47 mouse cellular contexts compared by ENCODE assay signal in genomic region chr17:28886266-28886665, GRCm38 (mm10). TPM values are rescaled to one million over a fixed set of nuclear protein-coding genes. Genes with fewer than 3 reads are reported as not detected.
"Had no signal": no experiment of that assay in that cellular context is flagged by ENCODE, and none has a peak within 500 bp of the region (broad histone marks: within the 10 kb centered on the region; RNA-seq: fewer than 3 reads in every experiment).

No protein-coding gene starts in this region.

- H3K4me2 ChIP-seq: heart, embryonic 11.5 days; heart, embryonic 12.5 days; heart, embryonic 13.5 days; heart, embryonic 15.5 days; hindbrain, embryonic 12.5 days; hindbrain, embryonic 13.5 days; hindbrain, embryonic 14.5 days; hindbrain, embryonic 15.5 days; intestine, embryonic 15.5 days; kidney, embryonic 15.5 days had no signal

- H3K4me1 ChIP-seq: heart, embryonic 15.5 days; hindbrain, embryonic 13.5 days; hindbrain, embryonic 15.5 days; intestine, embryonic 15.5 days had no signal

- H3K27me3 ChIP-seq: hindbrain, embryonic 15.5 days; intestine, embryonic 15.5 days had no signal

- H3K36me3 ChIP-seq: heart, embryonic 10.5 days; heart, embryonic 12.5 days; heart, embryonic 13.5 days; heart, embryonic 15.5 days; hindbrain, embryonic 10.5 days; hindbrain, embryonic 12.5 days; hindbrain, embryonic 13.5 days; hindbrain, embryonic 15.5 days; intestine, embryonic 15.5 days; kidney, embryonic 15.5 days had no signal

- DNase-seq: heart, postnatal 10 days; heart, postnatal 14 days; heart, postnatal 36 days; heart, postnatal 4 days; kidney, adult 11 months; kidney, adult 18-20 months; kidney, adult 2 months; kidney, adult 8-10 months; kidney, adult 9 months; kidney, postnatal 10 days; kidney, postnatal 14 days; kidney, postnatal 36 days; kidney, postnatal 4 days; layer of hippocampus, adult 9-11 months; layer of hippocampus, postnatal 36 days had no signal

- ATAC-seq: hindbrain, embryonic 16.5 days; hindbrain, postnatal 0 days; inflammation-experienced regulatory T-cells, adult 6 months; intestine, embryonic 15.5 days; intestine, embryonic 16.5 days; intestine, postnatal 0 days had no signal

- H3K27ac ChIP-seq: heart, embryonic 10.5 days; heart, embryonic 13.5 days; heart, embryonic 15.5 days; hindbrain, embryonic 10.5 days; hindbrain, embryonic 12.5 days; hindbrain, embryonic 13.5 days; hindbrain, embryonic 14.5 days; hindbrain, embryonic 15.5 days; hindbrain, postnatal 0 days; intestine, embryonic 15.5 days; kidney, embryonic 15.5 days; kidney, postnatal 0 days; layer of hippocampus, adult 2 months had no signal

- H3K9ac ChIP-seq: heart, embryonic 12.5 days; heart, embryonic 13.5 days; heart, embryonic 15.5 days; hindbrain, embryonic 12.5 days; hindbrain, embryonic 13.5 days; hindbrain, embryonic 14.5 days; hindbrain, embryonic 15.5 days; intestine, embryonic 15.5 days; kidney, embryonic 15.5 days had no signal

- H3K9me3 ChIP-seq: heart, embryonic 10.5 days; heart, embryonic 15.5 days; hindbrain, embryonic 15.5 days; intestine, embryonic 15.5 days had no signal

- H3K4me3 ChIP-seq: heart, embryonic 10.5 days; heart, embryonic 12.5 days; heart, embryonic 13.5 days; heart, embryonic 15.5 days; hindbrain, embryonic 10.5 days; hindbrain, embryonic 12.5 days; hindbrain, embryonic 13.5 days; hindbrain, embryonic 15.5 days; intestine, embryonic 15.5 days; kidney, embryonic 15.5 days; layer of hippocampus, adult 2 months had no signal

RNA-seq across cellular contexts. Expression of gene Pnpla1, which starts 28.1 kb away (rescaled TPM):
- total RNA-seq: heart, postnatal 10 days; heart, postnatal 14 days; heart, postnatal 25 days; heart, postnatal 36 days had no signal
- polyA plus RNA-seq: heart, embryonic 10.5 days; heart, embryonic 13.5 days; heart, embryonic 14.5 days; heart, embryonic 15.5 days; hindbrain, embryonic 10.5 days; hindbrain, embryonic 11.5 days; hindbrain, embryonic 12.5 days; hindbrain, embryonic 13.5 days; hindbrain, embryonic 14.5 days; hindbrain, embryonic 16.5 days; inflammation-experienced regulatory T-cells, adult 6 months; kidney, adult 2 months; kidney, embryonic 14.5 days; kidney, embryonic 16.5 days; kidney, postnatal 0 days had no signal

RNA-seq across cellular contexts. Expression of gene 4930539E08Rik, which starts 28.9 kb away (rescaled TPM):
- total RNA-seq: heart, postnatal 36 days had no signal
- polyA plus RNA-seq: heart, embryonic 11.5 days; hindbrain, embryonic 11.5 days had no signal

RNA-seq across cellular contexts. Expression of gene Pxt1, which starts 57.4 kb away (rescaled TPM):
- total RNA-seq: heart, postnatal 10 days; heart, postnatal 4 days; hematopoietic stem cell, adult 5-6 weeks; hindbrain, postnatal 0 days; layer of hippocampus, adult 18-20 months; layer of hippocampus, adult 2 months; layer of hippocampus, adult 8-10 months; layer of hippocampus, postnatal 10 days; layer of hippocampus, postnatal 14 days; layer of hippocampus, postnatal 25 days; layer of hippocampus, postnatal 36 days had no signal
- polyA plus RNA-seq: heart, embryonic 11.5 days; heart, embryonic 12.5 days; heart, embryonic 14.5 days; heart, embryonic 15.5 days; heart, postnatal 0 days; hindbrain, embryonic 12.5 days; hindbrain, embryonic 13.5 days; hindbrain, embryonic 14.5 days; hindbrain, embryonic 15.5 days; hindbrain, embryonic 16.5 days; hindbrain, postnatal 0 days; inflammation-experienced regulatory T-cells, adult 6 months; intestine, embryonic 14.5 days; intestine, embryonic 15.5 days; intestine, embryonic 16.5 days; intestine, postnatal 0 days; kidney, postnatal 0 days had no signal
